Mouse (Mus musculus) spleen, adult 2 months (tissue): ENCODE data around the gene Fau.

Experiments
- CTCF ChIP-seq: fragments of 200-500 bp; IDR thresholded peaks from 2 replicates; pipeline ENCODE4 v1.5.1; 2011; ENCODE audit warnings: mild to moderate bottlenecking, inconsistent platforms; ENCODE audit not compliant: insufficient read depth, insufficient read length, insufficient replicate concordance; ENCODE audit errors: extremely low read depth
- POLR2A ChIP-seq: fragments of 200-500 bp; IDR thresholded peaks from 2 replicates; pipeline ENCODE4 v1.6.1; 2011; ENCODE audit warnings: low read depth, low read length, inconsistent platforms

- TF ChIP-seq CTCF (no peak), POLR2A (no peak)
Measured at GRCm38 (mm10) chr19:6054296-6054695, 3.3 kb upstream of the Fau start.
